Mouse (Mus musculus): ENCODE data around the gene Kdm2b.

The Kdm2b gene

GRCm38 (mm10) chr5:122989551-122990330, at the start of gene Kdm2b:
Gene Kdm2b, minus strand, starts transcription at chr5:122989823.
- peak; percentile 35 for DNase-seq

- peak; percentile 90 for DNase-seq
Measured at GRCm38 (mm10) chr5:123039120-123039752, 49.6 kb upstream of the Kdm2b start.

- DNase-seq = no peak
Measured at GRCm38 (mm10) chr5:123038115-123038514, 48.5 kb upstream of the Kdm2b start.

GRCm38 (mm10) chr5:123035564-123035963, 45.9 kb upstream of the Kdm2b start:
- no peak for DNase-seq

- DNase-seq = no peak
Measured at GRCm38 (mm10) chr5:123035089-123035488, 45.5 kb upstream of the Kdm2b start.

GRCm38 (mm10) chr5:123033646-123034160, 44.1 kb upstream of the Kdm2b start:
- DNase-seq = no peak

GRCm38 (mm10) chr5:123031312-123031711, 41.7 kb upstream of the Kdm2b start:
- no peak for DNase-seq

GRCm38 (mm10) chr5:123029729-123030128, 40.1 kb upstream of the Kdm2b start:
- no peak for DNase-seq

GRCm38 (mm10) chr5:123027436-123027835, 37.8 kb upstream of the Kdm2b start:
- no peak for DNase-seq

- no peak for DNase-seq
Measured at GRCm38 (mm10) chr5:123026414-123026813, 36.8 kb upstream of the Kdm2b start.

- DNase-seq = no peak
Measured at GRCm38 (mm10) chr5:123024965-123025573, 35.4 kb upstream of the Kdm2b start.

- no peak for DNase-seq
Measured at GRCm38 (mm10) chr5:123024312-123024711, 34.7 kb upstream of the Kdm2b start.

GRCm38 (mm10) chr5:123023049-123023448, 33.4 kb upstream of the Kdm2b start:
- DNase-seq = no peak

GRCm38 (mm10) chr5:123021438-123021837, 31.8 kb upstream of the Kdm2b start:
- no peak for DNase-seq

- no peak for DNase-seq
Measured at GRCm38 (mm10) chr5:123020426-123020825, 30.8 kb upstream of the Kdm2b start.

- no peak for DNase-seq
Measured at GRCm38 (mm10) chr5:123019336-123020016, 29.9 kb upstream of the Kdm2b start.

- DNase-seq = no peak
Measured at GRCm38 (mm10) chr5:123017504-123017903, 27.9 kb upstream of the Kdm2b start.

GRCm38 (mm10) chr5:123015915-123016314, 26.3 kb upstream of the Kdm2b start:
- DNase-seq = no peak

- peak; percentile 99 for DNase-seq
Measured at GRCm38 (mm10) chr5:123014753-123015701, 25.4 kb upstream of the Kdm2b start, which contains the start of gene Orai1. Gene Orai1, plus strand, starts transcription at chr5:123015074.

- peak; percentile 75 for DNase-seq
Measured at GRCm38 (mm10) chr5:123013599-123014315, 24.1 kb upstream of the Kdm2b start.

GRCm38 (mm10) chr5:123011705-123012104, 22.1 kb upstream of the Kdm2b start:
- DNase-seq = no peak

All from thymus, postnatal 25 days (tissue).